Mouse (Mus musculus): Measurements from ENCODE around the gene Bcl11b. TPM values are rescaled to one million over a fixed set of nuclear protein-coding genes. Genes with fewer than 3 reads are reported as not detected.

The Bcl11b gene
- polyA plus RNA-seq, 1 experiment from 2014 or later: 9.0 TPM

DNA sequence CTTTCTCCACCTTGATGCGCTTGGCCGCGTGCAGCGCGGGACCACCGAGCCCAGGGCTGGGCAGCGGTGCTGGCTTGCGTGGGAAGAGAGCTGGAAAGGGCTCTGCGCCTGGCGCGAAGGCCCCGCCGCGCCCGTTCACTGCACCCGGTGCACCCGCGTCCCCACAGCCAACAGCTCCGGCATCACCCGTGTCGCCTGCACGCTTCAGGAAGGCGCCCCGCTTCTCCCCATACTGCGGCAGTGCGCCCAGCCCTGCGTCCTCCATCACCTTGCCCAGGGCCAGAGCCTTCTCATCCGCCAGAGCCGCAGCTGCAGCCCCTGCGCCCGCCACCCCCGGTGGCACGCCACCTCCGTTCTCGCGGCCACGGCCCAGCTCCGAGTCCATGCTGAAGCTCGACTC is 87.4 kb downstream of the Bcl11b start:
- H3K4me1 ChIP-seq (ENCODE audit: control insufficient read depth, insufficient read depth, low read length): peaks cover 3% of the 10 kb centered on the region; the same call in 1 of the 2 replicates
- H3K9ac ChIP-seq (ENCODE audit: low read length): no peak overlapping the region
- H3K9me3 ChIP-seq (replicated peaks; ENCODE audit: control insufficient read depth, low read length): peaks cover 8% of the 10 kb centered on the region; the same call in 1 of the 2 replicates
- no peak overlapping the region for H3K4me3 ChIP-seq (ENCODE audit: low read length)
- H3K27ac ChIP-seq (ENCODE audit: low read length): no peak overlapping the region
- no peaks in the 10 kb centered on the region for H3K27me3 ChIP-seq (ENCODE audit: control insufficient read depth, insufficient read depth, low read length)
- no peak for ATAC-seq (replicated peaks; ENCODE audit: extremely low read depth, insufficient read depth, low FRiP score)
- H3K4me2 ChIP-seq (ENCODE audit: low read depth, low read length): no peak overlapping the region
- H3K36me3 ChIP-seq (ENCODE audit: control insufficient read depth, insufficient read depth): peaks cover 27% of the 10 kb centered on the region
- WGBS: 94% methylated on average over 29 of the region's 39 CpGs

- no peak overlapping the region for H3K27ac ChIP-seq (ENCODE audit: low read length)
- H3K4me3 ChIP-seq (ENCODE audit: low read length): no peak overlapping the region
- 96% methylated on average over 32 of the region's 32 CpGs for WGBS
- H3K36me3 ChIP-seq (ENCODE audit: control insufficient read depth, insufficient read depth): peaks cover 27% of the 10 kb centered on the region
- 0 out of 2 replicates have a peak, but pooled peaks cover 3% of the 10 kb centered on the region for H3K4me1 ChIP-seq (ENCODE audit: control insufficient read depth, insufficient read depth, low read length)
- H3K9me3 ChIP-seq (replicated peaks; ENCODE audit: control insufficient read depth, low read length): peaks cover 8% of the 10 kb centered on the region; the same call in 1 of the 2 replicates
- no peak overlapping the region for H3K9ac ChIP-seq (ENCODE audit: low read length)
- ATAC-seq (replicated peaks; ENCODE audit: extremely low read depth, insufficient read depth, low FRiP score): no peak
- H3K4me2 ChIP-seq (ENCODE audit: low read depth, low read length): no peak overlapping the region
- H3K27me3 ChIP-seq (ENCODE audit: control insufficient read depth, insufficient read depth, low read length): no peaks in the 10 kb centered on the region
Measured at GRCm38 (mm10) chr12:107915396-107915795, 88.0 kb downstream of the Bcl11b start.

GRCm38 (mm10) chr12:107908826-107909225 is 94.6 kb downstream of the Bcl11b start:
- ATAC-seq (replicated peaks; ENCODE audit: extremely low read depth, insufficient read depth, low FRiP score): no peak
- H3K27me3 ChIP-seq (ENCODE audit: control insufficient read depth, insufficient read depth, low read length): no peaks in the 10 kb centered on the region
- no peak overlapping the region for H3K4me2 ChIP-seq (ENCODE audit: low read depth, low read length)
- H3K4me3 ChIP-seq (ENCODE audit: low read length): no peak overlapping the region
- H3K4me1 ChIP-seq (ENCODE audit: control insufficient read depth, insufficient read depth, low read length): no peaks in the 10 kb centered on the region
- H3K9me3 ChIP-seq (replicated peaks; ENCODE audit: control insufficient read depth, low read length): peaks cover 7% of the 10 kb centered on the region
- H3K36me3 ChIP-seq (ENCODE audit: control insufficient read depth, insufficient read depth): 0 out of 2 replicates have a peak, but pooled peaks cover 2% of the 10 kb centered on the region
- no peak overlapping the region for H3K9ac ChIP-seq (ENCODE audit: low read length)
- 83% methylated on average over 11 of the region's 11 CpGs for WGBS
- no peak overlapping the region for H3K27ac ChIP-seq (ENCODE audit: low read length)

- H3K27me3 ChIP-seq (ENCODE audit: control insufficient read depth, insufficient read depth, low read length): no peaks in the 10 kb centered on the region
- H3K4me3 ChIP-seq (ENCODE audit: low read length): no peak overlapping the region
- 88% methylated on average over 3 of the region's 3 CpGs for WGBS
- no peaks in the 10 kb centered on the region for H3K4me1 ChIP-seq (ENCODE audit: control insufficient read depth, insufficient read depth, low read length)
- H3K9me3 ChIP-seq (replicated peaks; ENCODE audit: control insufficient read depth, low read length): peaks cover 7% of the 10 kb centered on the region
- H3K9ac ChIP-seq (ENCODE audit: low read length): no peak overlapping the region
- H3K27ac ChIP-seq (ENCODE audit: low read length): no peak overlapping the region
- no peak for ATAC-seq (replicated peaks; ENCODE audit: extremely low read depth, insufficient read depth, low FRiP score)
- H3K36me3 ChIP-seq (ENCODE audit: control insufficient read depth, insufficient read depth): no peaks in the 10 kb centered on the region
- no peak overlapping the region for H3K4me2 ChIP-seq (ENCODE audit: low read depth, low read length)
Measured at GRCm38 (mm10) chr12:107905333-107905732, 98.1 kb downstream of the Bcl11b start.

GRCm38 (mm10) chr12:107904457-107904856 is 98.9 kb downstream of the Bcl11b start:
- ATAC-seq (replicated peaks; ENCODE audit: extremely low read depth, insufficient read depth, low FRiP score): no peak
- Histone ChIP-seq H3K9ac (ENCODE audit: low read length) (no peak overlapping the region), H3K27me3 (ENCODE audit: control insufficient read depth, insufficient read depth, low read length) (no peaks in the 10 kb centered on the region), H3K9me3 (replicated peaks; ENCODE audit: control insufficient read depth, low read length) (peaks cover 7% of the 10 kb centered on the region), H3K27ac (ENCODE audit: low read length) (no peak overlapping the region), H3K4me3 (ENCODE audit: low read length) (no peak overlapping the region), H3K36me3 (ENCODE audit: control insufficient read depth, insufficient read depth) (no peaks in the 10 kb centered on the region), H3K4me2 (ENCODE audit: low read depth, low read length) (no peak overlapping the region), H3K4me1 (ENCODE audit: control insufficient read depth, insufficient read depth, low read length) (no peaks in the 10 kb centered on the region)
- WGBS: 73% methylated on average over 11 of the region's 11 CpGs

GRCm38 (mm10) chr12:107903949-107904348 is 99.5 kb downstream of the Bcl11b start:
- Histone ChIP-seq H3K9ac (ENCODE audit: low read length) (no peak overlapping the region), H3K27me3 (ENCODE audit: control insufficient read depth, insufficient read depth, low read length) (no peaks in the 10 kb centered on the region), H3K4me3 (ENCODE audit: low read length) (no peak overlapping the region), H3K36me3 (ENCODE audit: control insufficient read depth, insufficient read depth) (no peaks in the 10 kb centered on the region), H3K27ac (ENCODE audit: low read length) (no peak overlapping the region), H3K4me1 (ENCODE audit: control insufficient read depth, insufficient read depth, low read length) (no peaks in the 10 kb centered on the region), H3K4me2 (ENCODE audit: low read depth, low read length) (no peak overlapping the region), H3K9me3 (replicated peaks; ENCODE audit: control insufficient read depth, low read length) (peaks cover 7% of the 10 kb centered on the region)
- 47% methylated on average over 9 of the region's 9 CpGs for WGBS
- ATAC-seq (replicated peaks; ENCODE audit: extremely low read depth, insufficient read depth, low FRiP score): no peak

GRCm38 (mm10) chr12:107891449-107891848 is 112.0 kb downstream of the Bcl11b start:
- H3K9me3 ChIP-seq (replicated peaks; ENCODE audit: control insufficient read depth, low read length): no peaks in the 10 kb centered on the region
- no peak for ATAC-seq (replicated peaks; ENCODE audit: extremely low read depth, insufficient read depth, low FRiP score)
- H3K36me3 ChIP-seq (ENCODE audit: control insufficient read depth, insufficient read depth): no peaks in the 10 kb centered on the region
- no peaks in the 10 kb centered on the region for H3K4me1 ChIP-seq (ENCODE audit: control insufficient read depth, insufficient read depth, low read length)
- no peak overlapping the region for H3K27ac ChIP-seq (ENCODE audit: low read length)
- 83% methylated on average over 3 of the region's 3 CpGs for WGBS
- no peak overlapping the region for H3K4me2 ChIP-seq (ENCODE audit: low read depth, low read length)
- no peak overlapping the region for H3K4me3 ChIP-seq (ENCODE audit: low read length)
- H3K27me3 ChIP-seq (ENCODE audit: control insufficient read depth, insufficient read depth, low read length): no peaks in the 10 kb centered on the region
- H3K9ac ChIP-seq (ENCODE audit: low read length): no peak overlapping the region

GRCm38 (mm10) chr12:107890326-107890725 is 113.1 kb downstream of the Bcl11b start:
- Histone ChIP-seq H3K4me1 (ENCODE audit: control insufficient read depth, insufficient read depth, low read length) (no peaks in the 10 kb centered on the region), H3K4me3 (ENCODE audit: low read length) (no peak overlapping the region), H3K9ac (ENCODE audit: low read length) (no peak overlapping the region), H3K9me3 (replicated peaks; ENCODE audit: control insufficient read depth, low read length) (no peaks in the 10 kb centered on the region), H3K36me3 (ENCODE audit: control insufficient read depth, insufficient read depth) (no peaks in the 10 kb centered on the region), H3K4me2 (ENCODE audit: low read depth, low read length) (no peak overlapping the region), H3K27me3 (ENCODE audit: control insufficient read depth, insufficient read depth, low read length) (no peaks in the 10 kb centered on the region), H3K27ac (ENCODE audit: low read length) (no peak overlapping the region)
- 79% methylated on average over 7 of the region's 7 CpGs for WGBS
- no peak for ATAC-seq (replicated peaks; ENCODE audit: extremely low read depth, insufficient read depth, low FRiP score)

GRCm38 (mm10) chr12:107889841-107890240 is 113.6 kb downstream of the Bcl11b start:
- WGBS: 68% methylated on average over 10 of the region's 10 CpGs

More at GRCm38 (mm10) chr12:107889841-107890240, 113.6 kb downstream of the Bcl11b start:
- no peak overlapping the region for H3K9ac ChIP-seq (ENCODE audit: low read length)
- no peak overlapping the region for H3K4me2 ChIP-seq (ENCODE audit: low read depth, low read length)
- H3K4me1 ChIP-seq (ENCODE audit: control insufficient read depth, insufficient read depth, low read length): no peaks in the 10 kb centered on the region
- H3K4me3 ChIP-seq (ENCODE audit: low read length): no peak overlapping the region
- ATAC-seq (replicated peaks; ENCODE audit: extremely low read depth, insufficient read depth, low FRiP score): no peak
- H3K36me3 ChIP-seq (ENCODE audit: control insufficient read depth, insufficient read depth): no peaks in the 10 kb centered on the region
- H3K27ac ChIP-seq (ENCODE audit: low read length): no peak overlapping the region
- no peaks in the 10 kb centered on the region for H3K27me3 ChIP-seq (ENCODE audit: control insufficient read depth, insufficient read depth, low read length)
- no peaks in the 10 kb centered on the region for H3K9me3 ChIP-seq (replicated peaks; ENCODE audit: control insufficient read depth, low read length)
